Mouse (Mus musculus) ES-Bruce4 (cell line): ENCODE data around the gene Gtsf1. TPM values are rescaled to one million over a fixed set of nuclear protein-coding genes. Genes with fewer than 3 reads are reported as not detected.

ENCODE experiments used
- H3K27ac ChIP-seq: 2 replicates; pipeline ENCODE4 v1.5.1; 2012; ENCODE audit warnings: low read length, inconsistent platforms; ENCODE audit not compliant: insufficient read depth
- H3K27me3 ChIP-seq: 2 replicates; pipeline ENCODE4 v1.6.1; 2012; ENCODE audit warnings: mild to moderate bottlenecking, low read length, inconsistent platforms; ENCODE audit not compliant: control insufficient read depth, poor library complexity, insufficient read depth, severe bottlenecking
- H3K36me3 ChIP-seq: 2 replicates; pipeline ENCODE4 v1.6.1; 2012; ENCODE audit warnings: inconsistent platforms, mild to moderate bottlenecking, low read length, moderate library complexity; ENCODE audit not compliant: control insufficient read depth, poor library complexity, insufficient read depth, severe bottlenecking
- H3K4me1 ChIP-seq: one replicate; pipeline ENCODE4 v1.8.1; 2011; ENCODE audit warnings: low read length; ENCODE audit not compliant: control insufficient read depth, insufficient read depth
- H3K4me3 ChIP-seq: 2 replicates; pipeline ENCODE4 v1.5.1; 2011; ENCODE audit warnings: low read depth, mild to moderate bottlenecking, low read length
- H3K9ac ChIP-seq: 2 replicates; pipeline ENCODE4 v1.6.1; 2012; ENCODE audit warnings: low read depth, mild to moderate bottlenecking, inconsistent platforms; ENCODE audit not compliant: poor library complexity, severe bottlenecking
- H3K9me3 ChIP-seq: replicated peaks from 2 replicates; pipeline ENCODE4 v1.6.1; 2012; ENCODE audit warnings: mild to moderate bottlenecking, low read length, inconsistent platforms; ENCODE audit not compliant: control insufficient read depth, poor library complexity, insufficient read depth, severe bottlenecking
- CTCF ChIP-seq: IDR thresholded peaks from one replicate; pipeline ENCODE4 v1.8.1; 2011; ENCODE audit warnings: low read depth, low read length
- EP300 ChIP-seq: IDR thresholded peaks from 2 replicates; pipeline ENCODE4 v1.6.1; 2011; ENCODE audit warnings: low read depth, low read length; ENCODE audit not compliant: insufficient read depth
- POLR2A ChIP-seq: IDR thresholded peaks from one replicate; pipeline ENCODE4 v1.8.1; 2011; ENCODE audit warnings: low read length; ENCODE audit not compliant: insufficient read depth
- polyA plus RNA-seq: library from polyadenylated mRNA; stranded (reverse); fragments of >200 nt; gene quantifications from 2 replicates; pipeline ENCODE4 v1.2.4, GENCODE M21; 2011; ENCODE audit warnings: low read depth; ENCODE audit not compliant: missing spikeins, insufficient read depth, insufficient read length

The Gtsf1 gene
- polyA plus RNA-seq, 1 experiment: not detected

GRCm38 (mm10) chr15:103401361-103401760 is 28.9 kb downstream of the Gtsf1 start:
- TF ChIP-seq POLR2A (no peak), CTCF (no peak), EP300 (no peak)
- Histone ChIP-seq H3K27me3 (no peaks in the 10 kb centered on the region), H3K4me1 (no peaks in the 10 kb centered on the region), H3K36me3 (no peaks in the 10 kb centered on the region), H3K27ac (no peak overlapping the region), H3K4me3 (no peak overlapping the region), H3K9ac (no peak overlapping the region), H3K9me3 (no peaks in the 10 kb centered on the region)

GRCm38 (mm10) chr15:103393577-103393976 is 36.7 kb downstream of the Gtsf1 start:
- Histone ChIP-seq H3K4me3 (no peak overlapping the region), H3K9me3 (no peaks in the 10 kb centered on the region), H3K27me3 (no peaks in the 10 kb centered on the region; the same call in 1 of the 2 replicates), H3K9ac (no peak overlapping the region), H3K36me3 (no peaks in the 10 kb centered on the region), H3K27ac (no peak overlapping the region), H3K4me1 (no peaks in the 10 kb centered on the region)
- TF ChIP-seq EP300: no peak

GRCm38 (mm10) chr15:103388556-103389145 is 41.6 kb downstream of the Gtsf1 start:
- Histone ChIP-seq H3K4me1 (peaks cover 2% of the 10 kb centered on the region), H3K4me3 (no peak overlapping the region), H3K36me3 (no peaks in the 10 kb centered on the region), H3K27ac (no peak overlapping the region), H3K9ac (no peak overlapping the region), H3K27me3 (no peaks in the 10 kb centered on the region; the same call in 1 of the 2 replicates), H3K9me3 (no peaks in the 10 kb centered on the region)
- TF ChIP-seq POLR2A (no peak), CTCF (no peak), EP300 (no peak)

- Histone ChIP-seq H3K9ac (no peak overlapping the region), H3K9me3 (no peaks in the 10 kb centered on the region), H3K27ac (no peak overlapping the region), H3K4me3 (no peak overlapping the region), H3K27me3 (no peaks in the 10 kb centered on the region; the same call in 1 of the 2 replicates), H3K36me3 (no peaks in the 10 kb centered on the region), H3K4me1 (peaks cover 8% of the 10 kb centered on the region)
- TF ChIP-seq EP300 (no peak), POLR2A (no peak), CTCF (no peak)
These were observed 46.3 kb downstream of the Gtsf1 start for GRCm38 (mm10) chr15:103383771-103384488.

- Histone ChIP-seq H3K4me1 (peaks cover 9% of the 10 kb centered on the region), H3K9me3 (no peaks in the 10 kb centered on the region), H3K27me3 (no peaks in the 10 kb centered on the region), H3K36me3 (no peaks in the 10 kb centered on the region), H3K27ac (no peak overlapping the region), H3K4me3 (no peak overlapping the region), H3K9ac (no peak overlapping the region)
- TF ChIP-seq EP300 (no peak), POLR2A (no peak), CTCF (no peak)
These were observed 47.4 kb downstream of the Gtsf1 start for GRCm38 (mm10) chr15:103382795-103383406.

- Histone ChIP-seq H3K27me3 (no peaks in the 10 kb centered on the region), H3K36me3 (no peaks in the 10 kb centered on the region), H3K27ac (no peak overlapping the region), H3K4me1 (peaks cover 9% of the 10 kb centered on the region), H3K4me3 (no peak overlapping the region), H3K9ac (no peak overlapping the region), H3K9me3 (no peaks in the 10 kb centered on the region)
- no peak for TF ChIP-seq POLR2A
- no peak for TF ChIP-seq CTCF
- no peak for TF ChIP-seq EP300
These were observed 48.2 kb downstream of the Gtsf1 start for GRCm38 (mm10) chr15:103382075-103382474.
